Mouse (Mus musculus) kidney, embryonic 16.5 days (tissue): ENCODE results near the gene Ces2c. TPM values are rescaled to one million over a fixed set of nuclear protein-coding genes. Genes with fewer than 3 reads are reported as not detected.

ENCODE experiments used
- ATAC-seq: fragments of 200-750 bp; cut with Nextera tagmentation; 2 replicates; pipeline ENCODE4 v1.8.0; 2017; ENCODE audit warnings: moderate TSS enrichment; ENCODE audit not compliant: low FRiP score, low TSS enrichment
- H3K27ac ChIP-seq: fragments of 300-500 bp; sonication (generic); 2 replicates; pipeline ENCODE4 v1.5.1; 2014; ENCODE audit warnings: low read length
- H3K27me3 ChIP-seq: fragments of 300-500 bp; sonication (generic); 2 replicates; pipeline ENCODE4 v1.6.1; 2014; ENCODE audit warnings: low read length, control low read depth, mixed read lengths; ENCODE audit not compliant: insufficient read depth
- H3K36me3 ChIP-seq: fragments of 300-500 bp; sonication (generic); 2 replicates; pipeline ENCODE4 v1.6.1; 2014; ENCODE audit warnings: low read length, control low read depth, mixed read lengths; ENCODE audit not compliant: insufficient read depth
- H3K4me1 ChIP-seq: fragments of 300-500 bp; sonication (generic); 2 replicates; pipeline ENCODE4 v1.6.1; 2014; ENCODE audit warnings: low read length, control low read depth, mixed read lengths; ENCODE audit not compliant: insufficient read depth
- H3K4me2 ChIP-seq: fragments of 300-500 bp; sonication (generic); replicated peaks from 2 replicates; pipeline ENCODE4 v1.6.1; 2014; ENCODE audit warnings: low read depth, low read length
- H3K4me3 ChIP-seq: fragments of 300-500 bp; sonication (generic); 2 replicates; pipeline ENCODE4 v1.5.1; 2014; ENCODE audit warnings: mild to moderate bottlenecking, low read length
- H3K9ac ChIP-seq: fragments of 300-500 bp; sonication (generic); replicated peaks from 2 replicates; pipeline ENCODE4 v1.6.1; 2014; ENCODE audit warnings: low read length
- H3K9me3 ChIP-seq: fragments of 300-500 bp; sonication (generic); 2 replicates; pipeline ENCODE4 v1.6.1; 2016; ENCODE audit warnings: low read length, control low read depth
- WGBS: fragments of 180-500 bp; shearing (Covaris S2); extraction: QIAGEN DNeasy Blood & Tissue Kit; methylation state at CpG from one replicate; pipeline ENCODE4 v1.1.7; 2014; 5-methylcytosine and 5-hydroxymethylcytosine counted together
- polyA plus RNA-seq: library from polyadenylated mRNA; unstranded; fragments of >200 nt; fragmentation: Nextera tagmentation; extraction: Ambion mirVana; gene quantifications from 2 replicates; pipeline ENCODE4 v1.2.1, GENCODE M21; 2015

Gene Ces2c
- polyA plus RNA-seq, result 0.28 TPM in 1 of 2 replicates, not detected in the other

- Histone ChIP-seq H3K4me2 (no peak within 1 kb of the TSS), H3K4me3 (no peak within 1 kb of the TSS), H3K27ac (no peak within 1 kb of the TSS), H3K4me1 (no peaks in the 10 kb centered on the region), H3K27me3 (no peaks in the 10 kb centered on the region), H3K9ac (no peak within 1 kb of the TSS), H3K36me3 (no peaks in the 10 kb centered on the region), H3K9me3 (no peaks in the 10 kb centered on the region)
- no peak for ATAC-seq
- 66% methylated on average over 3 of the region's 3 CpGs for WGBS
These were observed at the start of gene Ces2c for GRCm38 (mm10) chr8:104846831-104847230. Gene Ces2c, plus strand, starts transcription at chr8:104847068.

GRCm38 (mm10) chr8:104799385-104799784, 47.5 kb upstream of the Ces2c start:
- Histone ChIP-seq H3K4me3 (no peak overlapping the region), H3K27me3 (no peaks in the 10 kb centered on the region), H3K4me2 (no peak overlapping the region), H3K9me3 (no peaks in the 10 kb centered on the region), H3K4me1 (no peaks in the 10 kb centered on the region), H3K27ac (no peak overlapping the region), H3K9ac (no peak overlapping the region), H3K36me3 (no peaks in the 10 kb centered on the region)
- 75% methylated on average over 1 of the region's 1 CpGs for WGBS
- ATAC-seq, result no peak

GRCm38 (mm10) chr8:104806127-104806526, 40.7 kb upstream of the Ces2c start:
- Histone ChIP-seq H3K4me2 (no peak overlapping the region), H3K27me3 (no peaks in the 10 kb centered on the region), H3K4me3 (no peak overlapping the region), H3K9me3 (no peaks in the 10 kb centered on the region), H3K9ac (no peak overlapping the region), H3K27ac (no peak overlapping the region), H3K4me1 (no peaks in the 10 kb centered on the region), H3K36me3 (no peaks in the 10 kb centered on the region)
- 54% methylated on average over 2 of the region's 2 CpGs for WGBS
- ATAC-seq, result no peak

- ATAC-seq, result no peak; the same call in 1 of the 2 replicates
These were observed 38.1 kb upstream of the Ces2c start for GRCm38 (mm10) chr8:104808542-104809413.

GRCm38 (mm10) chr8:104809436-104809835, 37.4 kb upstream of the Ces2c start:
- Histone ChIP-seq H3K27ac (no peak overlapping the region), H3K4me3 (no peak overlapping the region), H3K9me3 (no peaks in the 10 kb centered on the region), H3K36me3 (no peaks in the 10 kb centered on the region), H3K4me2 (no peak overlapping the region), H3K9ac (no peak overlapping the region), H3K4me1 (no peaks in the 10 kb centered on the region), H3K27me3 (no peaks in the 10 kb centered on the region)
- 95% methylated on average over 3 of the region's 3 CpGs for WGBS
- no peak for ATAC-seq

More at GRCm38 (mm10) chr8:104808542-104809413, 38.1 kb upstream of the Ces2c start:
- Histone ChIP-seq H3K9ac (no peak overlapping the region), H3K4me1 (no peaks in the 10 kb centered on the region), H3K27ac (no peak overlapping the region), H3K4me3 (no peak overlapping the region), H3K27me3 (no peaks in the 10 kb centered on the region), H3K4me2 (no peak overlapping the region), H3K9me3 (no peaks in the 10 kb centered on the region), H3K36me3 (no peaks in the 10 kb centered on the region)
- WGBS, result 82% methylated on average over 7 of the region's 7 CpGs

GRCm38 (mm10) chr8:104826912-104827311, 20.0 kb upstream of the Ces2c start:
- H3K27ac ChIP-seq, result no peak overlapping the region
- no peaks in the 10 kb centered on the region for H3K9me3 ChIP-seq
- ATAC-seq, result no peak
- no peak overlapping the region for H3K4me3 ChIP-seq
- 70% methylated on average over 1 of the region's 1 CpGs for WGBS
- no peaks in the 10 kb centered on the region for H3K36me3 ChIP-seq
- H3K27me3 ChIP-seq, result no peaks in the 10 kb centered on the region
- no peaks in the 10 kb centered on the region for H3K4me1 ChIP-seq
- H3K4me2 ChIP-seq, result no peak overlapping the region
- H3K9ac ChIP-seq, result no peak overlapping the region

GRCm38 (mm10) chr8:104828221-104828620, 18.6 kb upstream of the Ces2c start:
- H3K4me1 ChIP-seq, result no peaks in the 10 kb centered on the region
- no peak for ATAC-seq
- no peak overlapping the region for H3K4me2 ChIP-seq
- 85% methylated on average over 3 of the region's 3 CpGs for WGBS
- no peaks in the 10 kb centered on the region for H3K36me3 ChIP-seq
- H3K4me3 ChIP-seq, result no peak overlapping the region
- H3K9ac ChIP-seq, result no peak overlapping the region
- H3K27me3 ChIP-seq, result no peaks in the 10 kb centered on the region
- no peak overlapping the region for H3K27ac ChIP-seq
- no peaks in the 10 kb centered on the region for H3K9me3 ChIP-seq

GRCm38 (mm10) chr8:104831440-104831839, 15.4 kb upstream of the Ces2c start, which contains the start of gene Ces2b:
Gene Ces2b, plus strand, starts transcription at chr8:104831572.
- H3K27ac ChIP-seq, result no peak within 1 kb of the TSS
- no peak for ATAC-seq

GRCm38 (mm10) chr8:104841360-104842078, 5.3 kb upstream of the Ces2c start:
- no peak for ATAC-seq
- 84% methylated on average over 3 of the region's 3 CpGs for WGBS
- no peaks in the 10 kb centered on the region for H3K27me3 ChIP-seq
- no peaks in the 10 kb centered on the region for H3K9me3 ChIP-seq
- no peak overlapping the region for H3K9ac ChIP-seq
- no peaks in the 10 kb centered on the region for H3K4me1 ChIP-seq
- H3K4me3 ChIP-seq, result no peak overlapping the region
- H3K4me2 ChIP-seq, result no peak overlapping the region
- no peak overlapping the region for H3K27ac ChIP-seq
- H3K36me3 ChIP-seq, result no peaks in the 10 kb centered on the region

More at GRCm38 (mm10) chr8:104831440-104831839, 15.4 kb upstream of the Ces2c start, which contains the start of gene Ces2b:
- Histone ChIP-seq H3K9me3 (no peaks in the 10 kb centered on the region), H3K9ac (no peak within 1 kb of the TSS), H3K4me2 (no peak within 1 kb of the TSS), H3K4me3 (no peak within 1 kb of the TSS), H3K27me3 (no peaks in the 10 kb centered on the region), H3K4me1 (no peaks in the 10 kb centered on the region), H3K36me3 (no peaks in the 10 kb centered on the region)
- WGBS, result 48% methylated on average over 5 of the region's 5 CpGs
